Mouse (Mus musculus): ENCODE measurements around the gene Prcd.
A peak's percentile ranks its signal among the peaks of the same experiment; 100 is the strongest.
"Not testable (repeated sequence)": the region's sequence is repeated elsewhere in the genome, so short reads cannot be mapped to it uniquely, and the experiment has no call there.

The Prcd gene

GRCm38 (mm10) chr11:116669787-116670365 lies 16.5 kb downstream of the Prcd start:
- no peak for DNase-seq (ENCODE audit: low read depth)

DNA sequence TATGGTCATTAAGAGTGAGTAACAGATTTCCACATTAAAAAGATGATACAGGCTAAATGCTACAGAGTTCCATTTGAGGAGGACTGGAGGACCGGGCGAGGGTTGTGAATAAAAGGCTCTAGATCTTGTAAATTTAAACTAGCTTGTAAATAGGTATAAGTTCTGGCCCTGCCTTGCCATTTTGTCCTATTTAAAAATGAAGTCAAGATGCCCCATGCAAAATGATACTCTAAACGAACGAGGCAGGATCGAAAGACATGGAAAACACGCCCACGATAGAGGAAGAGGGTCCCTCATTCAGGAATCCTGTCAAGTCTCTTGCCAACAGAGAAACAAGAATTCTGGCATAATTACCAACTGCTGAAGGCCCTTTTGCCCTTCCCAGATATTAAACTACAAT lies 17.1 kb downstream of the Prcd start:
- DNase-seq (ENCODE audit: low read depth): no peak

DNA sequence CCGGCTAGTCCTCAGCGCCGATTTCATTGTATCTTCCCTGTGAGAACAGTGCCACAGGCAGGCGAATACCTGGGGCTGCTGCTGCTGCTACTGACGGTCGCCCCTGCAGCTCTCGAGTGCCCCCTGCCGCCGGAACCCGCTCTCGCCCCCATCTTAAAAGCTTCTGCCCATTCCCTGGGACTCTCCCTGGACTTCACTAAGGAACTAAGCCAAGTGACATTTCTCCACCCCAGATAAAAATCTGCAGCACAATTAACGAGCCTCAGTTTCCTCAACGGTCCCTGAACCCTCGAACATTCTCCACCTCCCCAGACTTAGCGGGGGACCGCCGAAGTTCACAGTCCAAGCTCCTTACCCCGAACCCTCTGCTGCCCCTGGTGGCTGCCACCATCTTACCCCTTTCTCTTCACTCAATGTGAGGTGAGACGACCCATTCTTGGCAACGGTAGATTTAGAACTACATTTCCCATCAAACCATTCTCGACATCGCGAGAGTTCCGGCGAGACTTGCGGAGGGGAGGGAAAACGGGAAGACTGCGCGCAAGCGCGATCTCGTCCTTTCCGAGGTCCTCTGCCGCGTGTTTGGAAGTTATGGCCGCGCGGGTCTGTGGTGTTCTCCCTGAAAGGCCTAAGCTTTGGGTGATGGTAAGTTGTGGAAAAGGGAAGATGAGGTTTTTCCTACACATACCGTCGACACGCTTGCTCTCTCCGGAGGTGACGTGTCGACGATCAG lies 17.9 kb downstream of the Prcd start:
- DNase-seq (ENCODE audit: low read depth): peak; percentile 97

DNA sequence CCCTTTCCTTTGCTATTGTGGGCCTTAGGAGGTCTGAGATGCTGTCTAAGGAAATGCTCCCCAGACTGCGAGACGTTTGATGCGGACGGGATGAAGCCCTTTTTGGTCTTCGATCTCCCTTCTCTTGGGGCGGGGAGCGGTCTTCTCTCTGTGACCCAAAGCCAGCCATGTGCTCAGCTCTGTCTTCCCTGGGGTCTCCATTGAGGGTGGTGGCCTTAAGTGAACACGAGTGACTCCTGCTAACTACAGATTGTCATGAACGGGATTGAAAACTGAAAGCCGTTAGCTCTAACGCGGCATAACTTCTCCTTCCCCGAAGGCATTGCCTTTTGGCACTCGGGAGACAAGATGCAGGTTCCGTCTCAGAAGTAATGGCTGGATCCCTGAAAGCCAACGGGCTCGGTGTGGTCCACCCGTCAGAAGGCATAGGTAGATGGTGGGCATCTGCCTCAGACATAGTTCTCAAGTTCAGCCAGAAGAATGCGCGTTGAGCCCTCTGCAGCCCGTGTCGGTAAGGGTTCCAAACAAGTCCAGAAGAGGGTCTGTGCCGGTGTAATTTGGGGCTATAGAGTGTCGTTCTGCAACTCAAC lies 18.6 kb downstream of the Prcd start:
- no peak for DNase-seq (ENCODE audit: low read depth)

GRCm38 (mm10) chr11:116672595-116672994 lies 19.3 kb downstream of the Prcd start:
- no peak for DNase-seq (ENCODE audit: low read depth)

- no peak for DNase-seq (ENCODE audit: low read depth)
Observed at GRCm38 (mm10) chr11:116673410-116673809, 20.1 kb downstream of the Prcd start.

GRCm38 (mm10) chr11:116674616-116675379 lies 21.5 kb downstream of the Prcd start:
- DNase-seq (ENCODE audit: low read depth): no peak

GRCm38 (mm10) chr11:116675429-116675828 lies 22.1 kb downstream of the Prcd start:
- not testable (repeated sequence) for DNase-seq (ENCODE audit: low read depth)

DNA sequence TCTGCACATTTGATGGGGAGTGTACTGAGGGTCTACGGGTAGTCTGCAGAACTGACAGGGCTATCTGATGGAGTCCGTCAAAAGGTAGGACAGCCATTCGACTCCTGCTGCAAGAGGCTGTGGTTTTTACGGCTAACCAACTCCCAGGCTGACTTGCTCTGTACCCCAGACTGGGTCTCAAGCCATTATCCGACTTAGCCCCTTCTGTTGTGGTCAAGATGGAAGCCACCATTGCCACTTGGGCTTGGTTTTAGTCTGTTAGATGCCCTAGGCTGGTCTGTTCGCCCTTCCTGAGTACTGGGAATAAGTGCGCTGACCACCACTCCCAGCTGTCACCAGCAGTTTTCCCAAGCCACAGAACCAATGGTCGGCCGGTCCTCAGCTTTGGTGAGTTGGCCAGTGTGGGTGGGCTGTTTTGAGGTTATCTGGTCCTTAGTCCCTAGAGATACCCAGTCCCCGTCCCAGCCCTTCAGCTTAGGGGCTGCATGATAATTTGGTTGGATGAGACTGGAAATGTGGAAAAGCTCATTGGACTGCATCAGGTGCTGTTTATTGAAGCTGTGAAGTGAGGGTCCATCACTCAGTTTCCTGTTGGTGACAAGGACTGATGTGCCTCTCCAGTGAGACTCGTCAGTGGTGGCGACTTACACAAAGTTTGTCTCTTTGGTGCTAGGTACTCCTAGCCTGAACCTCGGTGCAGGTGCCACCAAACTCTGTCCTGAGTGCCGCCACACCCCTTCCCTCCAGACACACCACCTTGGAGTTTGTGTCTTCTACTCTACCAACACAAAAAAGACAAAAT lies 23.0 kb downstream of the Prcd start:
- no peak for DNase-seq (ENCODE audit: low read depth)

- DNase-seq (ENCODE audit: low read depth): no peak
Observed at GRCm38 (mm10) chr11:116677711-116678441, 24.5 kb downstream of the Prcd start.

DNA sequence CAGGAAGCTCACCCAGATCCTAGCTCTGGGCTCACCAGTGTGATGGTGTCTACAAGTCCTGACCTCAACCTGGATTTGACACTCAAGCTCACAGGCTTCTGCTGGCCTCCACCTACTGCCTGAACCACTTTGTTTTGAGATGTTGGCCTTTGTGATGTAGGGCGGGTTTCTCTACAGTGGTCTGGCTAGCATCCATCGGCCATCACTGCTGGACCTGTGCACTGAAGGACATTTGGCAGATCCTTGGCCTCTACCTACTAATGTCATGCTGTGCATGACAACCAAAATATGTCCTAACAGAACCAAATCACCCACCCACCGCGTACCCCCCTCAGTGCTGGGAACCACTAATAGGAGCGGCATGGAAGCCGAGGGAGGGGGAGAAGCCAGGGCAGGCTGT lies 25.8 kb downstream of the Prcd start:
- DNase-seq (ENCODE audit: low read depth): no peak

GRCm38 (mm10) chr11:116680321-116681091 lies 27.2 kb downstream of the Prcd start:
- DNase-seq (ENCODE audit: low read depth): no peak

GRCm38 (mm10) chr11:116681147-116681546 lies 27.8 kb downstream of the Prcd start:
- DNase-seq (ENCODE audit: low read depth): no peak

GRCm38 (mm10) chr11:116682501-116683144 lies 29.3 kb downstream of the Prcd start:
- DNase-seq (ENCODE audit: low read depth): no peak

GRCm38 (mm10) chr11:116683777-116684176 lies 30.4 kb downstream of the Prcd start:
- no peak for DNase-seq (ENCODE audit: low read depth)

DNA sequence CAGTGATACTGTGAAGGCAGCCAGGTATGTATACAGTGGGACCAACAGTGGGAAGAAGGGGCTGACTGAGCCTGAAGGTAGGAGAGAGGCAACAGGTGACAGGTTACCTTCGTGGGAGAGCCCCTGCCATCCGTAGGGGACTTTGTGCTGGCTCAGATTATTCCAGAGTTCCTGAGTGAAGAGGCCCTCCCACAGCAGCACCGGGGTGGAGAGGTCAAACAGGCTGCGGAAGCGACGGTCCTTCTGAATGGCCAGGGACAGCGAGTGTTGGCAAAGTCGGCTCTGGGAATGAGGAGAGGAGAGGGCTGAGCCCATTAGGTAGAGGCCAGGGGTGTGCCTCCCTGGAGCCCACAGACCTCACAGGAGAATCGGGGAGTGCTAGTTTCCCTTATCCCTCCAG lies 32.4 kb downstream of the Prcd start:
- DNase-seq (ENCODE audit: low read depth): no peak

GRCm38 (mm10) chr11:116687897-116688296 lies 34.6 kb downstream of the Prcd start:
- no peak for DNase-seq (ENCODE audit: low read depth)

DNA sequence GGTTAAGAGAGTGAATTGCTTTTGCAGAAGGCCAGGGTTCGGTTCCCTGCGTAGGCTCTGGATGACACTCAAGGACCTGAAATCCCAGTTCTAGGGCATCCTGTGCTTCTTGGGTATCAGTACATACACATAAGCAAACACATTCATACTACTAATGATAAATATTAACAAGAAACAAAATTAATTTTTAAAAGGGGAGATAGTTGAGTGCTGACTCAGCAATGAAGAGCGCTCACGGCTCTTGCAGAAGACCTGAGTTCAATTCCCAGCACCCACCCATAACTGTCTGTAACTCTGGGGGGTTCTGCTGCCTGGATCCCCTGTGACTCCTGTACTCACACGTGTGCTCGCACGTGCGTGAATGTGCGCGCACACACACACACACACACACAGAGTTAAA lies 36.3 kb downstream of the Prcd start:
- no peak for DNase-seq (ENCODE audit: low read depth)

- DNase-seq (ENCODE audit: low read depth): no peak
Observed at GRCm38 (mm10) chr11:116690701-116691575, 37.6 kb downstream of the Prcd start.
